9 mouse cellular contexts compared by ENCODE assay signal in genomic region chr11:118584826-118585225, GRCm38 (mm10).
DNase-seq lines count a peak whose midpoint lies in the region; ATAC-seq and TF ChIP-seq lines count a peak whose summit lies in the region.
"Had no signal": no experiment of that assay in that cellular context is flagged by ENCODE, and none has a peak within 500 bp of the region (broad histone marks: within the 10 kb centered on the region; RNA-seq: fewer than 3 reads in every experiment).

No protein-coding gene starts in this region.

- no peaks in the 10 kb centered on the region for H3K4me1 ChIP-seq in heart, embryonic 10.5 days
- H3K4me1 ChIP-seq in ES-E14 (ENCODE audit: control insufficient read depth in 2 of 2, insufficient read depth in 2 of 2, low read length in 2 of 2, poor library complexity in 1 of 2): no peaks in the 10 kb centered on the region
- H3K4me1 ChIP-seq: liver, embryonic 15.5 days had no signal

- H3K9me3 ChIP-seq in heart, embryonic 10.5 days: no peaks in the 10 kb centered on the region
- H3K9me3 ChIP-seq in ES-E14 (ENCODE audit: control insufficient read depth, insufficient read depth, low read depth, low read length): no peaks in the 10 kb centered on the region
- H3K9me3 ChIP-seq: liver, embryonic 15.5 days had no signal

- no peak overlapping the region for H3K27ac ChIP-seq in heart, embryonic 10.5 days
- no peak overlapping the region for H3K27ac ChIP-seq in ES-E14 (ENCODE audit: insufficient read depth, low read depth, low read length, poor library complexity, severe bottlenecking)
- H3K27ac ChIP-seq: liver, embryonic 15.5 days had no signal

- in situ Hi-C loops in ES-E14 (cut with MboI; ENCODE audit: low sequenced_read_pairs in 2 of 2, unreplicated experiment in 2 of 2): no loop called here

- H3K27me3 ChIP-seq in heart, embryonic 10.5 days (ENCODE audit: insufficient read depth, poor library complexity, severe bottlenecking): 0 out of 2 replicates have a peak, but pooled peaks cover 2% of the 10 kb centered on the region
- H3K27me3 ChIP-seq: liver, embryonic 15.5 days had no signal

- no peak for ATAC-seq in megakaryocyte, adult 5-6 weeks (ENCODE audit: poor library complexity, severe bottlenecking)

- WGBS in heart, embryonic 10.5 days: 5% methylated on average over 15 of the region's 15 CpGs

- no peak overlapping the region for H3K9ac ChIP-seq in ES-E14 (ENCODE audit: insufficient read depth, low read depth, low read length, poor library complexity, severe bottlenecking)
- H3K9ac ChIP-seq: liver, embryonic 15.5 days had no signal

- no peak overlapping the region for H3K4me3 ChIP-seq in heart, embryonic 10.5 days
- no peak overlapping the region for H3K4me3 ChIP-seq in ES-E14 (ENCODE audit: insufficient read depth in 1 of 2, low read depth in 1 of 2, low read length in 2 of 2, poor library complexity in 1 of 2, severe bottlenecking in 1 of 2)
- H3K4me3 ChIP-seq: liver, embryonic 15.5 days had no signal

- H3K36me3 ChIP-seq in heart, embryonic 10.5 days: no peaks in the 10 kb centered on the region
- no peaks in the 10 kb centered on the region for H3K36me3 ChIP-seq in ES-E14 (ENCODE audit: control insufficient read depth, insufficient read depth, low read length, poor library complexity, severe bottlenecking)
- H3K36me3 ChIP-seq: liver, embryonic 15.5 days had no signal

- peak; percentile 92 for DNase-seq in heart, embryonic 10.5 days (ENCODE audit: low spot score)
- DNase-seq in heart, adult 11 months: no peak
- DNase-seq in ES-E14 (ENCODE audit: low read depth, low spot score): peak; percentile 95
- peak; percentile 95 for DNase-seq in embryo, embryonic 10.5 days (ENCODE audit: low spot score)
- DNase-seq in hindlimb bud, embryonic 11.5 days (ENCODE audit: extremely low spot score, low read depth, low spot score): peak; percentile 92
- DNase-seq in lung, postnatal 36 days: peak; percentile 85
- peak; percentile 85 for DNase-seq in thymus, postnatal 14 days

TF ChIP-seq in ES-E14, 5 proteins besides CTCF, POLR2A, EP300 and RAD21:
- TF ChIP-seq ZNF384 (IDR thresholded peaks at IDR 0.05; ENCODE audit: low read depth, low read length): no peak
